Mouse (Mus musculus) forebrain, embryonic 16.5 days (tissue): Measurements from ENCODE around the gene 4933405L10Rik. TPM values are rescaled to one million over a fixed set of nuclear protein-coding genes. Genes with fewer than 3 reads are reported as not detected.

Source experiments
- ATAC-seq: fragments of 200-750 bp; cut with Nextera tagmentation; 2 replicates; pipeline ENCODE4 v1.8.0; 2017; ENCODE audit warnings: mild to moderate bottlenecking, moderate library complexity
- H3K27ac ChIP-seq: fragments of 300-500 bp; sonication (generic); 2 replicates; pipeline ENCODE4 v1.5.1; 2014; ENCODE audit warnings: low read length, control low read depth
- H3K27me3 ChIP-seq: fragments of 300-500 bp; sonication (generic); replicated peaks from 2 replicates; pipeline ENCODE4 v1.6.1; 2014; ENCODE audit warnings: low read length; ENCODE audit not compliant: control insufficient read depth, insufficient read depth
- H3K36me3 ChIP-seq: fragments of 300-500 bp; sonication (generic); 2 replicates; pipeline ENCODE4 v1.6.1; 2014; ENCODE audit not compliant: control insufficient read depth, insufficient read depth
- H3K4me1 ChIP-seq: fragments of 300-500 bp; sonication (generic); replicated peaks from 2 replicates; pipeline ENCODE4 v1.6.1; 2014; ENCODE audit warnings: low read length; ENCODE audit not compliant: control insufficient read depth, insufficient read depth
- H3K4me2 ChIP-seq: fragments of 300-500 bp; sonication (generic); 2 replicates; pipeline ENCODE4 v1.6.1; 2014; ENCODE audit warnings: mild to moderate bottlenecking, low read length, control low read depth
- H3K4me3 ChIP-seq: fragments of 300-500 bp; sonication (generic); replicated peaks from 2 replicates; pipeline ENCODE4 v1.5.1; 2014; ENCODE audit warnings: mild to moderate bottlenecking, low read length, control low read depth
- H3K9ac ChIP-seq: fragments of 300-500 bp; sonication (generic); replicated peaks from 2 replicates; pipeline ENCODE4 v1.6.1; 2014; ENCODE audit warnings: low read depth, low read length, control low read depth
- H3K9me3 ChIP-seq: fragments of 300-500 bp; sonication (generic); 2 replicates; pipeline ENCODE4 v1.6.1; 2016; ENCODE audit warnings: low read length; ENCODE audit not compliant: control insufficient read depth
- WGBS: fragments of 180-500 bp; shearing (Covaris S2); extraction: QIAGEN DNeasy Blood & Tissue Kit; methylation state at CpG from one replicate; pipeline ENCODE4 v1.1.7; 2014; 5-methylcytosine and 5-hydroxymethylcytosine counted together
- polyA plus RNA-seq: library from polyadenylated mRNA; unstranded; fragments of >200 nt; fragmentation: Nextera tagmentation; extraction: Ambion mirVana; gene quantifications from 2 replicates; pipeline ENCODE4 v1.2.1, GENCODE M21; 2015

4933405L10Rik gene
- polyA plus RNA-seq, result 0.22 and 0.32 TPM in 2 replicates

GRCm38 (mm10) chr8:105707498-105708403 lies at the start of gene 4933405L10Rik, which contains the start of gene Enkd1:
Gene 4933405L10Rik, plus strand, starts transcription at chr8:105707655.
Gene Enkd1, minus strand, starts transcription at chr8:105708210.
- Histone ChIP-seq H3K9ac (peak within 1 kb of the TSS; percentile 55), H3K4me1 (peaks cover 15% of the 10 kb centered on the region), H3K9me3 (no peaks in the 10 kb centered on the region), H3K4me2 (peak within 1 kb of the TSS; percentile 92), H3K27ac (no peak within 1 kb of the TSS), H3K4me3 (peak within 1 kb of the TSS; percentile 79), H3K27me3 (no peaks in the 10 kb centered on the region), H3K36me3 (peaks cover 2% of the 10 kb centered on the region; the same call in 1 of the 2 replicates)
- peak; percentile 81 for ATAC-seq
- under 1% methylated on average over 53 of the region's 55 CpGs for WGBS

- WGBS, result 77% methylated on average over 3 of the region's 3 CpGs
- ATAC-seq, result no peak
- Histone ChIP-seq H3K4me2 (no peak overlapping the region), H3K9me3 (no peaks in the 10 kb centered on the region), H3K4me3 (no peak overlapping the region), H3K36me3 (peaks cover 10% of the 10 kb centered on the region), H3K27ac (no peak overlapping the region), H3K27me3 (no peaks in the 10 kb centered on the region), H3K4me1 (no peaks in the 10 kb centered on the region), H3K9ac (no peak overlapping the region)
Observed at GRCm38 (mm10) chr8:105661167-105661566, 46.3 kb upstream of the 4933405L10Rik start.

GRCm38 (mm10) chr8:105677891-105678290 lies 29.6 kb upstream of the 4933405L10Rik start:
- no peak overlapping the region for H3K9ac ChIP-seq
- no peak for ATAC-seq
- no peak overlapping the region for H3K27ac ChIP-seq
- H3K4me1 ChIP-seq, result no peaks in the 10 kb centered on the region
- H3K27me3 ChIP-seq, result no peaks in the 10 kb centered on the region
- H3K4me2 ChIP-seq, result no peak overlapping the region
- H3K9me3 ChIP-seq, result no peaks in the 10 kb centered on the region
- 85% methylated on average over 1 of the region's 1 CpGs for WGBS
- H3K4me3 ChIP-seq, result no peak overlapping the region
- H3K36me3 ChIP-seq, result peaks cover 42% of the 10 kb centered on the region

- Histone ChIP-seq H3K4me3 (no peak overlapping the region), H3K9ac (no peak overlapping the region), H3K9me3 (no peaks in the 10 kb centered on the region), H3K36me3 (peaks cover 18% of the 10 kb centered on the region), H3K4me1 (no peaks in the 10 kb centered on the region), H3K27ac (no peak overlapping the region), H3K27me3 (no peaks in the 10 kb centered on the region), H3K4me2 (no peak overlapping the region)
- 78% methylated on average over 7 of the region's 7 CpGs for whole genome bisulfite sequencing
- no peak for ATAC-seq
Observed at GRCm38 (mm10) chr8:105685325-105685724, 22.1 kb upstream of the 4933405L10Rik start.

GRCm38 (mm10) chr8:105685796-105686308 lies 21.6 kb upstream of the 4933405L10Rik start, which contains the start of gene Carmil2:
Gene Carmil2, plus strand, starts transcription at chr8:105686274.
- 12% methylated on average over 26 of the region's 26 CpGs for WGBS

GRCm38 (mm10) chr8:105686551-105686950 lies 20.9 kb upstream of the 4933405L10Rik start:
- peaks cover 10% of the 10 kb centered on the region for H3K36me3 ChIP-seq
- H3K27ac ChIP-seq, result no peak overlapping the region
- no peaks in the 10 kb centered on the region for H3K9me3 ChIP-seq
- H3K4me2 ChIP-seq, result no peak overlapping the region
- H3K9ac ChIP-seq, result no peak overlapping the region
- 71% methylated on average over 6 of the region's 6 CpGs for whole genome bisulfite sequencing
- H3K27me3 ChIP-seq, result no peaks in the 10 kb centered on the region
- 0 out of 2 replicates have a peak, but pooled peaks have one; percentile 4 for ATAC-seq
- H3K4me1 ChIP-seq, result no peaks in the 10 kb centered on the region
- no peak overlapping the region for H3K4me3 ChIP-seq

More at GRCm38 (mm10) chr8:105685796-105686308, 21.6 kb upstream of the 4933405L10Rik start, which contains the start of gene Carmil2:
- Histone ChIP-seq H3K4me2 (no peak within 1 kb of the TSS), H3K4me1 (no peaks in the 10 kb centered on the region), H3K9me3 (no peaks in the 10 kb centered on the region), H3K27me3 (no peaks in the 10 kb centered on the region), H3K9ac (no peak within 1 kb of the TSS), H3K36me3 (peaks cover 15% of the 10 kb centered on the region), H3K4me3 (no peak within 1 kb of the TSS), H3K27ac (no peak within 1 kb of the TSS)
- peak; percentile 57 for ATAC-seq

GRCm38 (mm10) chr8:105687512-105687911 lies 19.9 kb upstream of the 4933405L10Rik start:
- ATAC-seq, result no peak
- WGBS, result 59% methylated on average over 8 of the region's 8 CpGs
- H3K27me3 ChIP-seq, result no peaks in the 10 kb centered on the region
- no peak overlapping the region for H3K27ac ChIP-seq
- H3K4me1 ChIP-seq, result no peaks in the 10 kb centered on the region
- no peak overlapping the region for H3K9ac ChIP-seq
- H3K36me3 ChIP-seq, result peaks cover 3% of the 10 kb centered on the region; the same call in 1 of the 2 replicates
- no peak overlapping the region for H3K4me2 ChIP-seq
- H3K9me3 ChIP-seq, result no peaks in the 10 kb centered on the region
- no peak overlapping the region for H3K4me3 ChIP-seq

- no peak overlapping the region for H3K27ac ChIP-seq
- H3K4me2 ChIP-seq, result no peak overlapping the region
- H3K9ac ChIP-seq, result no peak overlapping the region
- H3K4me3 ChIP-seq, result no peak overlapping the region
- no peak for ATAC-seq
- H3K36me3 ChIP-seq, result no peaks in the 10 kb centered on the region
- H3K9me3 ChIP-seq, result peaks cover 4% of the 10 kb centered on the region; the same call in 1 of the 2 replicates
- H3K4me1 ChIP-seq, result no peaks in the 10 kb centered on the region
- WGBS, result 71% methylated on average over 14 of the region's 14 CpGs
- no peaks in the 10 kb centered on the region for H3K27me3 ChIP-seq
Observed at GRCm38 (mm10) chr8:105688242-105688752, 19.2 kb upstream of the 4933405L10Rik start.
